Mouse (Mus musculus): ENCODE data around the gene Acss2. TPM values are rescaled to one million over a fixed set of nuclear protein-coding genes. Genes with fewer than 3 reads are reported as not detected.

The Acss2 gene
- polyA plus RNA-seq, 1 experiment = 18.8 TPM

- Histone ChIP-seq H3K27ac (ENCODE audit: insufficient read depth, low read depth, low read length) (no peak overlapping the region), H3K4me3 (ENCODE audit: low read depth, low read length) (no peak overlapping the region), H3K27me3 (ENCODE audit: control insufficient read depth, insufficient read depth, low read length) (no peaks in the 10 kb centered on the region), H3K4me1 (ENCODE audit: control insufficient read depth, insufficient read depth, insufficient read length, low read length) (no peaks in the 10 kb centered on the region), H3K36me3 (ENCODE audit: control insufficient read depth, insufficient read depth, low read length) (peaks cover 58% of the 10 kb centered on the region)
- TF ChIP-seq POLR2A (IDR thresholded peaks at IDR 0.05; ENCODE audit: low read depth, low read length) = no peak
- no peak for TF ChIP-seq CTCF (IDR thresholded peaks at IDR 0.05; ENCODE audit: extremely low read depth, insufficient read length, insufficient replicate concordance, low read depth, low read length)
- 64% methylated on average over 4 of the region's 4 CpGs for WGBS
Observed at GRCm38 (mm10) chr2:155562934-155563333, 45.2 kb downstream of the Acss2 start.

GRCm38 (mm10) chr2:155567751-155568150 is 50.0 kb downstream of the Acss2 start:
- peaks cover 56% of the 10 kb centered on the region for H3K36me3 ChIP-seq (ENCODE audit: control insufficient read depth, insufficient read depth, low read length)
- H3K27me3 ChIP-seq (ENCODE audit: control insufficient read depth, insufficient read depth, low read length) = no peaks in the 10 kb centered on the region
- no peak overlapping the region for H3K27ac ChIP-seq (ENCODE audit: insufficient read depth, low read depth, low read length)
- no peak for TF ChIP-seq POLR2A (IDR thresholded peaks at IDR 0.05; ENCODE audit: low read depth, low read length)
- H3K4me3 ChIP-seq (ENCODE audit: low read depth, low read length) = no peak overlapping the region
- peaks cover 9% of the 10 kb centered on the region for H3K4me1 ChIP-seq (ENCODE audit: control insufficient read depth, insufficient read depth, insufficient read length, low read length)
- WGBS = 67% methylated on average over 5 of the region's 5 CpGs

GRCm38 (mm10) chr2:155569223-155569807 is 51.6 kb downstream of the Acss2 start:
- Histone ChIP-seq H3K4me3 (ENCODE audit: low read depth, low read length) (no peak overlapping the region), H3K27ac (ENCODE audit: insufficient read depth, low read depth, low read length) (peak overlapping the region; percentile 64), H3K4me1 (ENCODE audit: control insufficient read depth, insufficient read depth, insufficient read length, low read length) (peaks cover 9% of the 10 kb centered on the region), H3K36me3 (ENCODE audit: control insufficient read depth, insufficient read depth, low read length) (peaks cover 46% of the 10 kb centered on the region), H3K27me3 (ENCODE audit: control insufficient read depth, insufficient read depth, low read length) (no peaks in the 10 kb centered on the region)
- TF ChIP-seq CTCF (IDR thresholded peaks at IDR 0.05; ENCODE audit: extremely low read depth, insufficient read length, insufficient replicate concordance, low read depth, low read length) = no peak
- no peak for TF ChIP-seq POLR2A (IDR thresholded peaks at IDR 0.05; ENCODE audit: low read depth, low read length)
- WGBS = 27% methylated on average over 3 of the region's 3 CpGs

GRCm38 (mm10) chr2:155573001-155573400 is 55.3 kb downstream of the Acss2 start:
- peaks cover 14% of the 10 kb centered on the region for H3K4me1 ChIP-seq (ENCODE audit: control insufficient read depth, insufficient read depth, insufficient read length, low read length)
- TF ChIP-seq POLR2A (IDR thresholded peaks at IDR 0.05; ENCODE audit: low read depth, low read length) = no peak
- TF ChIP-seq CTCF (IDR thresholded peaks at IDR 0.05; ENCODE audit: extremely low read depth, insufficient read length, insufficient replicate concordance, low read depth, low read length) = no peak
- no peak overlapping the region for H3K4me3 ChIP-seq (ENCODE audit: low read depth, low read length)
- WGBS = 89% methylated on average over 9 of the region's 9 CpGs
- peaks cover 43% of the 10 kb centered on the region for H3K36me3 ChIP-seq (ENCODE audit: control insufficient read depth, insufficient read depth, low read length)
- no peaks in the 10 kb centered on the region for H3K27me3 ChIP-seq (ENCODE audit: control insufficient read depth, insufficient read depth, low read length)
- no peak overlapping the region for H3K27ac ChIP-seq (ENCODE audit: insufficient read depth, low read depth, low read length)

GRCm38 (mm10) chr2:155573996-155574395 is 56.2 kb downstream of the Acss2 start:
- 0 out of 2 replicates have a peak overlapping the region, but pooled peaks have one; percentile 29 for H3K27ac ChIP-seq (ENCODE audit: insufficient read depth, low read depth, low read length)

GRCm38 (mm10) chr2:155574700-155575099 is 57.0 kb downstream of the Acss2 start:
- peaks cover 49% of the 10 kb centered on the region for H3K36me3 ChIP-seq (ENCODE audit: control insufficient read depth, insufficient read depth, low read length)
- TF ChIP-seq POLR2A (IDR thresholded peaks at IDR 0.05; ENCODE audit: low read depth, low read length) = no peak
- TF ChIP-seq CTCF (IDR thresholded peaks at IDR 0.05; ENCODE audit: extremely low read depth, insufficient read length, insufficient replicate concordance, low read depth, low read length) = no peak
- peaks cover 10% of the 10 kb centered on the region; the same call in 1 of the 2 replicates for H3K4me1 ChIP-seq (ENCODE audit: control insufficient read depth, insufficient read depth, insufficient read length, low read length)
- 30% methylated on average over 4 of the region's 4 CpGs for WGBS
- H3K27ac ChIP-seq (ENCODE audit: insufficient read depth, low read depth, low read length) = peak overlapping the region; percentile 76
- no peak overlapping the region for H3K4me3 ChIP-seq (ENCODE audit: low read depth, low read length)
- H3K27me3 ChIP-seq (ENCODE audit: control insufficient read depth, insufficient read depth, low read length) = no peaks in the 10 kb centered on the region

More at GRCm38 (mm10) chr2:155573996-155574395, 56.2 kb downstream of the Acss2 start:
- WGBS = 94% methylated on average over 7 of the region's 7 CpGs
- Histone ChIP-seq H3K36me3 (ENCODE audit: control insufficient read depth, insufficient read depth, low read length) (peaks cover 46% of the 10 kb centered on the region), H3K4me1 (ENCODE audit: control insufficient read depth, insufficient read depth, insufficient read length, low read length) (peaks cover 14% of the 10 kb centered on the region), H3K4me3 (ENCODE audit: low read depth, low read length) (no peak overlapping the region), H3K27me3 (ENCODE audit: control insufficient read depth, insufficient read depth, low read length) (no peaks in the 10 kb centered on the region)
- TF ChIP-seq POLR2A (IDR thresholded peaks at IDR 0.05; ENCODE audit: low read depth, low read length) (no peak), CTCF (IDR thresholded peaks at IDR 0.05; ENCODE audit: extremely low read depth, insufficient read length, insufficient replicate concordance, low read depth, low read length) (no peak)

- no peak overlapping the region for H3K27ac ChIP-seq (ENCODE audit: insufficient read depth, low read depth, low read length)
- no peak overlapping the region for H3K4me3 ChIP-seq (ENCODE audit: low read depth, low read length)
- 90% methylated on average over 9 of the region's 9 CpGs for WGBS
- peaks cover 5% of the 10 kb centered on the region; the same call in 1 of the 2 replicates for H3K4me1 ChIP-seq (ENCODE audit: control insufficient read depth, insufficient read depth, insufficient read length, low read length)
- H3K36me3 ChIP-seq (ENCODE audit: control insufficient read depth, insufficient read depth, low read length) = peaks cover 52% of the 10 kb centered on the region
- TF ChIP-seq POLR2A (IDR thresholded peaks at IDR 0.05; ENCODE audit: low read depth, low read length) (no peak), CTCF (IDR thresholded peaks at IDR 0.05; ENCODE audit: extremely low read depth, insufficient read length, insufficient replicate concordance, low read depth, low read length) (no peak)
- no peaks in the 10 kb centered on the region for H3K27me3 ChIP-seq (ENCODE audit: control insufficient read depth, insufficient read depth, low read length)
Observed at GRCm38 (mm10) chr2:155576656-155577055, 58.9 kb downstream of the Acss2 start.

Measured in small intestine, adult 2 months (tissue).